Mouse (Mus musculus) thymus, adult 2 months (tissue): ENCODE results near the gene Enpep.

Source experiments
- CTCF ChIP-seq: fragments of 200-500 bp; IDR thresholded peaks from 2 replicates; pipeline ENCODE4 v1.5.1; 2012; ENCODE audit warnings: mild to moderate bottlenecking, control low read depth, low read length, moderate library complexity, borderline replicate concordance; ENCODE audit not compliant: control insufficient read depth, poor library complexity, insufficient read depth; ENCODE audit errors: extremely low read depth
- POLR2A ChIP-seq: fragments of 200-500 bp; IDR thresholded peaks from 2 replicates; pipeline ENCODE4 v1.6.1; 2012; ENCODE audit warnings: mild to moderate bottlenecking, low read length, control low read depth, moderate library complexity; ENCODE audit not compliant: control insufficient read depth, poor library complexity, insufficient read depth; ENCODE audit errors: extremely low read depth

DNA sequence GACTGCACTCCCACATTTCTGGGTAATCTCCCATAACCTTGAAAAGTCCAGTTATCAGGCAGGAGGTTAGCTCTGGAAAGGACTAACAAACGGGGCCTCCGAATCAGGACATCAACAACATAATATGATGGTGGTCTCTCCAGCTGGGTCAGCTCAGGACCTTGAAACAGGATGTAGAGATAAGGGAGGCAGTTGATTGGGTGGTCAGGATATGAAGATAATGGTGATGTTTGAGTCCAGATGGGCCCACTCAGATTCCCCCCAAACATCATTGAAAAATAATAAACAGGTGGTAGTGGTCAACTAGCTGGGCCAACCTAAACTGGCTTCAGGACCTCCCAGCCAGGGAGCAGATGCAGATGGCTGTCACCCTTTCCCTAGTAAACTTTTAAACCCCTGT lies 25.6 kb upstream of the Enpep start:
- no peak for TF ChIP-seq CTCF
- TF ChIP-seq POLR2A, result no peak
